Mouse (Mus musculus) heart, embryonic 14.5 days (tissue): Measurements from ENCODE around the gene Ankfy1. TPM values are rescaled to one million over a fixed set of nuclear protein-coding genes. Genes with fewer than 3 reads are reported as not detected.

Experiments used
- ATAC-seq: fragments of 200-750 bp; cut with Nextera tagmentation; 2 replicates; pipeline ENCODE4 v1.8.0; 2017; ENCODE audit warnings: low read depth, moderate TSS enrichment; ENCODE audit not compliant: insufficient number of reproducible peaks, insufficient read depth, low FRiP score
- H3K27ac ChIP-seq, 2 experiments: fragments of 200-500 bp in 1 of 2; fragments of 300-500 bp in 1 of 2; sonication (generic) in 1 of 2; replicated peaks in 1 of 2; 2 replicates each; pipeline ENCODE4 v1.5.1; 2012 to 2014; ENCODE audit warnings: low read depth in 2 of 2, low read length in 2 of 2, control low read depth in 1 of 2, mild to moderate bottlenecking in 1 of 2, mixed read lengths in 1 of 2; ENCODE audit not compliant: control insufficient read depth in 1 of 2, insufficient read depth in 1 of 2
- H3K27me3 ChIP-seq: fragments of 300-500 bp; sonication (generic); 2 replicates; pipeline ENCODE4 v1.6.1; 2014; ENCODE audit warnings: mild to moderate bottlenecking, low read length, control low read depth; ENCODE audit not compliant: control insufficient read depth, insufficient read depth
- H3K36me3 ChIP-seq: fragments of 300-500 bp; sonication (generic); 2 replicates; pipeline ENCODE4 v1.6.1; 2014; ENCODE audit warnings: mild to moderate bottlenecking, control low read depth, low read length, mixed read lengths; ENCODE audit not compliant: control insufficient read depth, insufficient read depth
- H3K4me1 ChIP-seq, 2 experiments: fragments of 200-500 bp in 1 of 2; fragments of 300-500 bp in 1 of 2; sonication (generic) in 1 of 2; 2 replicates each; pipeline ENCODE4 v1.6.1; 2012 to 2014; ENCODE audit warnings: low read length in 2 of 2, control low read depth in 1 of 2, mixed read lengths in 1 of 2; ENCODE audit not compliant: control insufficient read depth in 2 of 2, insufficient read depth in 2 of 2
- H3K4me2 ChIP-seq: fragments of 300-500 bp; sonication (generic); 2 replicates; pipeline ENCODE4 v1.6.1; 2014; ENCODE audit warnings: mild to moderate bottlenecking, low read length
- H3K4me3 ChIP-seq, 2 experiments: fragments of 200-500 bp in 1 of 2; fragments of 300-500 bp in 1 of 2; sonication (generic) in 1 of 2; 2 replicates each; pipeline ENCODE4 v1.5.1; 2012 to 2014; ENCODE audit warnings: low read length in 2 of 2, mild to moderate bottlenecking in 2 of 2, control low read depth in 1 of 2, low read depth in 1 of 2, moderate library complexity in 1 of 2; ENCODE audit not compliant: control insufficient read depth in 1 of 2, insufficient read depth in 1 of 2
- H3K9ac ChIP-seq: fragments of 300-500 bp; sonication (generic); 2 replicates; pipeline ENCODE4 v1.6.1; 2014; ENCODE audit warnings: mild to moderate bottlenecking, low read length
- H3K9me3 ChIP-seq: fragments of 300-500 bp; sonication (generic); 2 replicates; pipeline ENCODE4 v1.6.1; 2016; ENCODE audit warnings: low read length, control low read depth; ENCODE audit not compliant: control insufficient read depth
- WGBS: fragments of 180-500 bp; shearing (Covaris S2); extraction: QIAGEN DNeasy Blood & Tissue Kit; methylation state at CpG from one replicate; pipeline ENCODE4 v1.1.7; 2014; 5-methylcytosine and 5-hydroxymethylcytosine counted together
- polyA plus RNA-seq: library from polyadenylated mRNA; unstranded; fragments of >200 nt; fragmentation: Nextera tagmentation; extraction: Ambion mirVana; gene quantifications from 2 replicates; pipeline ENCODE4 v1.2.1, GENCODE M21; 2014

Gene Ankfy1
- polyA plus RNA-seq = 25.3 and 25.6 TPM in 2 replicates

GRCm38 (mm10) chr11:72689551-72690510 is at the start of gene Ankfy1:
Ankfy1 (plus strand) TSS chr11:72690006.
- WGBS = under 1% methylated on average over 56 of the region's 56 CpGs
- Histone ChIP-seq H3K4me3 (peak within 1 kb of the TSS; percentile 89 to 93), H3K4me1 (peaks cover 3 to 23% of the 10 kb centered on the region in 2 experiments), H3K4me2 (peak within 1 kb of the TSS; percentile 94), H3K36me3 (peaks cover 12% of the 10 kb centered on the region; the same call in 1 of the 2 replicates), H3K27ac (peak within 1 kb of the TSS; percentile 77), H3K9ac (peak within 1 kb of the TSS; percentile 87), H3K9me3 (no peaks in the 10 kb centered on the region), H3K27me3 (no peaks in the 10 kb centered on the region)
- peak; percentile 96 for ATAC-seq

GRCm38 (mm10) chr11:72642730-72643129 is 47.1 kb upstream of the Ankfy1 start:
- no peak for ATAC-seq
- Histone ChIP-seq H3K27me3 (no peaks in the 10 kb centered on the region), H3K9ac (no peak overlapping the region), H3K4me1 (no peaks in the 10 kb centered on the region), H3K27ac (no peak overlapping the region), H3K9me3 (no peaks in the 10 kb centered on the region), H3K36me3 (no peaks in the 10 kb centered on the region), H3K4me2 (no peak overlapping the region), H3K4me3 (no peak overlapping the region)
- WGBS = 70% methylated on average over 4 of the region's 4 CpGs

GRCm38 (mm10) chr11:72645386-72645785 is 44.4 kb upstream of the Ankfy1 start:
- Histone ChIP-seq H3K27me3 (no peaks in the 10 kb centered on the region), H3K27ac (no peak overlapping the region), H3K4me2 (no peak overlapping the region), H3K9me3 (no peaks in the 10 kb centered on the region), H3K4me1 (no peaks in the 10 kb centered on the region), H3K36me3 (no peaks in the 10 kb centered on the region), H3K9ac (no peak overlapping the region), H3K4me3 (no peak overlapping the region)
- no peak for ATAC-seq
- 86% methylated on average over 5 of the region's 5 CpGs for WGBS

- 75% methylated on average over 2 of the region's 2 CpGs for WGBS
- no peaks in the 10 kb centered on the region for H3K9me3 ChIP-seq
- no peak overlapping the region for H3K4me2 ChIP-seq
- H3K27me3 ChIP-seq = no peaks in the 10 kb centered on the region
- no peaks in the 10 kb centered on the region for H3K4me1 ChIP-seq
- H3K4me3 ChIP-seq = no peak overlapping the region
- no peak overlapping the region for H3K9ac ChIP-seq
- ATAC-seq = no peak
- no peak overlapping the region for H3K27ac ChIP-seq
- H3K36me3 ChIP-seq = no peaks in the 10 kb centered on the region
These were observed 39.5 kb upstream of the Ankfy1 start for GRCm38 (mm10) chr11:72650347-72650746.

GRCm38 (mm10) chr11:72659918-72660317 is 29.9 kb upstream of the Ankfy1 start:
- Histone ChIP-seq H3K4me2 (no peak overlapping the region), H3K27ac (no peak overlapping the region), H3K9ac (no peak overlapping the region), H3K4me1 (no peaks in the 10 kb centered on the region), H3K4me3 (no peak overlapping the region), H3K27me3 (no peaks in the 10 kb centered on the region), H3K36me3 (peaks cover 4% of the 10 kb centered on the region; the same call in 1 of the 2 replicates), H3K9me3 (no peaks in the 10 kb centered on the region)
- ATAC-seq = no peak

- no peaks in the 10 kb centered on the region for H3K4me1 ChIP-seq
- H3K27ac ChIP-seq = no peak overlapping the region
- H3K9me3 ChIP-seq = no peaks in the 10 kb centered on the region
- WGBS = 100% methylated on average over 1 of the region's 1 CpGs
- no peak for ATAC-seq
- no peaks in the 10 kb centered on the region for H3K27me3 ChIP-seq
- peaks cover 4% of the 10 kb centered on the region; the same call in 1 of the 2 replicates for H3K36me3 ChIP-seq
- H3K4me2 ChIP-seq = no peak overlapping the region
- no peak overlapping the region for H3K4me3 ChIP-seq
- no peak overlapping the region for H3K9ac ChIP-seq
These were observed 29.4 kb upstream of the Ankfy1 start for GRCm38 (mm10) chr11:72660359-72660758.

GRCm38 (mm10) chr11:72664641-72665040 is 25.2 kb upstream of the Ankfy1 start:
- H3K4me3 ChIP-seq = no peak overlapping the region
- no peaks in the 10 kb centered on the region for H3K4me1 ChIP-seq
- H3K4me2 ChIP-seq = no peak overlapping the region
- no peak overlapping the region for H3K27ac ChIP-seq
- peaks cover 4% of the 10 kb centered on the region; the same call in 1 of the 2 replicates for H3K36me3 ChIP-seq
- H3K9ac ChIP-seq = no peak overlapping the region
- WGBS = 89% methylated on average over 4 of the region's 4 CpGs
- no peak for ATAC-seq
- H3K27me3 ChIP-seq = no peaks in the 10 kb centered on the region
- H3K9me3 ChIP-seq = no peaks in the 10 kb centered on the region
